Mouse (Mus musculus) heart, embryonic 12.5 days (tissue): Measurements from ENCODE around the gene Spr. TPM values are rescaled to one million over a fixed set of nuclear protein-coding genes. Genes with fewer than 3 reads are reported as not detected.
"Not testable (repeated sequence)": the region's sequence is repeated elsewhere in the genome, so short reads cannot be mapped to it uniquely, and the experiment has no call there.

Experiments used
- ATAC-seq: fragments of 200-750 bp; cut with Nextera tagmentation; 2 replicates; pipeline ENCODE4 v1.8.0; 2017; ENCODE audit warnings: moderate TSS enrichment, moderate library complexity; ENCODE audit not compliant: insufficient number of reproducible peaks, low FRiP score
- H3K27ac ChIP-seq: fragments of 300-500 bp; sonication (generic); 2 replicates; pipeline ENCODE4 v1.5.1; 2016; ENCODE audit warnings: mild to moderate bottlenecking, moderate library complexity; ENCODE audit not compliant: poor library complexity, severe bottlenecking
- H3K27me3 ChIP-seq: fragments of 300-500 bp; sonication (generic); replicated peaks from 2 replicates; pipeline ENCODE4 v1.6.1; 2016; ENCODE audit warnings: mild to moderate bottlenecking, moderate library complexity
- H3K36me3 ChIP-seq: fragments of 300-500 bp; sonication (generic); 2 replicates; pipeline ENCODE4 v1.6.1; 2016; ENCODE audit warnings: mild to moderate bottlenecking, moderate library complexity
- H3K4me1 ChIP-seq: fragments of 300-500 bp; sonication (generic); replicated peaks from 2 replicates; pipeline ENCODE4 v1.6.1; 2016; ENCODE audit warnings: mild to moderate bottlenecking
- H3K4me2 ChIP-seq: fragments of 300-500 bp; sonication (generic); 2 replicates; pipeline ENCODE4 v1.6.1; 2016; ENCODE audit warnings: mild to moderate bottlenecking, moderate library complexity
- H3K4me3 ChIP-seq: fragments of 300-500 bp; sonication (generic); 2 replicates; pipeline ENCODE4 v1.5.1; 2016; ENCODE audit warnings: mild to moderate bottlenecking
- H3K9ac ChIP-seq: fragments of 300-500 bp; sonication (generic); 2 replicates; pipeline ENCODE4 v1.6.1; 2016; ENCODE audit warnings: mild to moderate bottlenecking, moderate library complexity
- H3K9me3 ChIP-seq: fragments of 300-500 bp; sonication (generic); replicated peaks from 2 replicates; pipeline ENCODE4 v1.6.1; 2016; ENCODE audit warnings: mild to moderate bottlenecking, moderate library complexity
- WGBS: fragments of 180-500 bp; shearing (Covaris S2); methylation state at CpG from one replicate; pipeline ENCODE4 v1.1.7; 2016; 5-methylcytosine and 5-hydroxymethylcytosine counted together
- polyA plus RNA-seq: library from polyadenylated mRNA; unstranded; fragments of >200 nt; fragmentation: Nextera tagmentation; extraction: Ambion mirVana; gene quantifications from 2 replicates; pipeline ENCODE4 v1.2.1, GENCODE M21; 2016

The Spr gene
- polyA plus RNA-seq, 1 experiment from 2014 or later = 53.7 TPM

DNA sequence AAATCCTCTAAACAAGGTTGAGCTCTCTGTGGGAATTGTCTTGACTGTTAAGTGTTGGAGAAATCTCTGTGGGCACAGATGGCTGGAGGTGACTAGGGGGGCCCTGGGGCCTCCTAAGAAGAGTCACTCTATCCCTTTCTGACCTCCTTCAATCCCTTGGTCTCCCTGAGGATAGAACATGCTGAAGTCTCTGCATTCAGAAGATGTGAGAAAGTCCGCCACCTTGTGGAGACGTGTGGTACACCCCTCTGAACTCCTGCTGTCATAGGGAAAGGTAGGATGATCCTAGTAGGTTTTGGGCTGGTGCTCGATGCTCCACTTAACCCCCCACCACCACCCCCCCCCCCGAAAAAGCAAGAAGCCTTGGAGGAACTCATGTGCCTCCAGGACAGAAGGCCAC, 5.9 kb downstream of the Spr start:
- WGBS = 2% methylated on average over 4 of the region's 4 CpGs
- Histone ChIP-seq H3K4me3 (no peak overlapping the region), H3K4me2 (no peak overlapping the region), H3K9me3 (no peaks in the 10 kb centered on the region), H3K27ac (no peak overlapping the region), H3K4me1 (peaks cover 5% of the 10 kb centered on the region), H3K9ac (no peak overlapping the region), H3K36me3 (peaks cover 24% of the 10 kb centered on the region), H3K27me3 (peaks cover 14% of the 10 kb centered on the region)
- ATAC-seq = no peak

DNA sequence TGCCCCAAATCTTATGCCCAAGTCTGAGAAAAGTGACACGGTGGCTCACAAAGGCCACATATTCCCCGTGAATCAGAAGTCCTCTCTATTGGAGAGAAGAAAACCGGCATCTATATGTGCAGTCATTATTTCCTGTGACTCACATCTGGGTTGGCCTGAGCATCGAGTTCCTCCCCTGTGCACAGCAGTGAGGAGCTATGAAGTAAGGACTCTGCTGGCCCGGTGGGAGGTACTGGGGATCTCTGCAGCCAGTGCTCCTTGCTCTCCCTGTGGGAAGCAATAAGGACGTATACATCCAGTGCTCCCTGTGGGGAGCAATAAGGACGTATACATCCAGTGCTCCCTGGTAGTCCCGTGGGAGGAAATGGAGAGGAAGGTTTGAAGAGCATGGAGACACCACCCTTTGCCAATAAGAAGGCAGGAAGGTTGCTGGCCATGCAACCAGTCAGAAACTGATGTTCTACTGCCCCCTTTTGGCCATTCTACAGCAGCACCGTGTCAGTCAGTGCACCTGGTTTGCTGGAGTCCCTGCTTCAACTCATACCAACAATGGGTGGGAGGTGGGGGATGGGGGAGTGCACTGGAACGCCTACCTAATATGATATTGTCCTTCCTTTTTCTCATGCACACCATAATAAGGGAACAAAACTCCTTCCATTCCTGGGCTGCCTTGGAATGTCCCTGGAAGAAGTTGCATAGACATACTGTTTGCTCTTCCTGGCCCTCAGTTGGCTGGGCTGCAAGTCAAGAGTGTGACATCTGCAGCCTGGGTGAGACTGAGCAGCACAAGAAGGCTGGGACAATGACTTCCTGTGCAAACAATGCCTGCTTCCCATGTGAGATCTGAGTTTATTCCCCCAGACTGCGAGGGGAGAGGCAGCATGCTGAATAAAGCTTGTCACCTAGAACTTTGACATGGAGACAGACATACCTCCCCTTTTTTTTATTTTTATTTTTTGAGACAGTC, 19.7 kb downstream of the Spr start:
- H3K27ac ChIP-seq, H3K9me3 ChIP-seq, H3K4me2 ChIP-seq, H3K4me1 ChIP-seq, H3K9ac ChIP-seq, H3K4me3 ChIP-seq, H3K36me3 ChIP-seq, H3K27me3 ChIP-seq: not testable (repeated sequence)
- WGBS = 28% methylated on average over 10 of the region's 11 CpGs
- peak; percentile 63; the same call in 1 of the 2 replicates for ATAC-seq

GRCm38 (mm10) chr6:85105033-85105615, 32.4 kb downstream of the Spr start:
- Histone ChIP-seq H3K4me2 (no peak overlapping the region), H3K4me1 (peaks cover 3% of the 10 kb centered on the region; the same call in 1 of the 2 replicates), H3K9me3 (no peaks in the 10 kb centered on the region), H3K4me3 (no peak overlapping the region), H3K27ac (no peak overlapping the region), H3K36me3 (no peaks in the 10 kb centered on the region), H3K27me3 (no peaks in the 10 kb centered on the region), H3K9ac (no peak overlapping the region)
- WGBS = 83% methylated on average over 10 of the region's 10 CpGs
- ATAC-seq = no peak

- Histone ChIP-seq H3K4me1 (peaks cover 3% of the 10 kb centered on the region; the same call in 1 of the 2 replicates), H3K27me3 (no peaks in the 10 kb centered on the region), H3K4me3 (no peak overlapping the region), H3K27ac (no peak overlapping the region), H3K9ac (no peak overlapping the region), H3K4me2 (no peak overlapping the region), H3K36me3 (no peaks in the 10 kb centered on the region), H3K9me3 (no peaks in the 10 kb centered on the region)
- WGBS = 88% methylated on average over 3 of the region's 3 CpGs
- no peak for ATAC-seq
These were observed 34.2 kb downstream of the Spr start for GRCm38 (mm10) chr6:85103321-85103720.

- Histone ChIP-seq H3K4me1 (peaks cover 3% of the 10 kb centered on the region; the same call in 1 of the 2 replicates), H3K36me3 (no peaks in the 10 kb centered on the region), H3K4me2 (no peak overlapping the region), H3K4me3 (no peak overlapping the region), H3K27me3 (no peaks in the 10 kb centered on the region), H3K27ac (no peak overlapping the region), H3K9me3 (no peaks in the 10 kb centered on the region), H3K9ac (no peak overlapping the region)
- ATAC-seq = no peak
- 62% methylated on average over 2 of the region's 2 CpGs for WGBS
These were observed 41.1 kb downstream of the Spr start for GRCm38 (mm10) chr6:85096441-85096840.

DNA sequence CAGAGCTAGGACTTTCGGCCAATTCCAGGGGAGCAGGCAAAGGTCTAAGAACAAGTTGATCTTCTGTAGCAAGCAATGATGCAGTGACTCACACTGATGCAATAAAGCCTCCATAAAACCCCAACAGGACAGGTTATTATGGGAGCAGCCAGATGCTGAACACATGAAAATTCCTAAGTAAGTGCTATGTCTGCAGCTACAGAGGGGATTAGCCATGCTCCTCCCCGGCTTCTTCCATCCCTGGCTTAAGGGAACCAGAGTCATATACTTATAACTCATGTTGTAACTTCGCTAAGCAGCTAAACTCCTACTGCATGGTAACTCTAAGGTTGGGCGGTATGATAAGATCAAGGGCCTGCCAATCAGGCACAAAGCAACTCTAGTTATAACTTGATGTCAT, 50.1 kb downstream of the Spr start:
- H3K27ac ChIP-seq = no peak overlapping the region
- no peaks in the 10 kb centered on the region for H3K27me3 ChIP-seq
- no peaks in the 10 kb centered on the region for H3K9me3 ChIP-seq
- 65% methylated on average over 4 of the region's 4 CpGs for WGBS
- H3K9ac ChIP-seq = no peak overlapping the region
- H3K4me1 ChIP-seq = peaks cover 16% of the 10 kb centered on the region
- H3K4me3 ChIP-seq = no peak overlapping the region
- no peak for ATAC-seq
- no peak overlapping the region for H3K4me2 ChIP-seq
- H3K36me3 ChIP-seq = no peaks in the 10 kb centered on the region

GRCm38 (mm10) chr6:85086645-85087044, 50.9 kb downstream of the Spr start:
- no peak overlapping the region for H3K27ac ChIP-seq
- no peaks in the 10 kb centered on the region; the same call in 1 of the 2 replicates for H3K27me3 ChIP-seq
- H3K4me1 ChIP-seq = peaks cover 16% of the 10 kb centered on the region
- H3K4me2 ChIP-seq = no peak overlapping the region
- WGBS = 48% methylated on average over 3 of the region's 3 CpGs
- no peak for ATAC-seq
- H3K9ac ChIP-seq = no peak overlapping the region
- no peaks in the 10 kb centered on the region for H3K36me3 ChIP-seq
- no peaks in the 10 kb centered on the region for H3K9me3 ChIP-seq
- no peak overlapping the region for H3K4me3 ChIP-seq

Other genes with a start within 250 kb of the Spr start
- 22.1 and 22.8 TPM in 2 replicates for gene Exoc6b, start 68.3 kb downstream of the Spr start, polyA plus RNA-seq
- gene Emx1, start 49.7 kb upstream of the Spr start, polyA plus RNA-seq = not detected in 2 replicates
- gene Sfxn5, start 195.7 kb upstream of the Spr start, polyA plus RNA-seq = 2.9 and 3.9 TPM in 2 replicates
- gene Rab11fip5, start 236.9 kb upstream of the Spr start, polyA plus RNA-seq = 42.0 and 42.6 TPM in 2 replicates